Mouse (Mus musculus): ENCODE measurements around the gene Abcb1b. TPM values are rescaled to one million over a fixed set of nuclear protein-coding genes. Genes with fewer than 3 reads are reported as not detected.
A peak's percentile ranks its signal among the peaks of the same experiment; 100 is the strongest.

The Abcb1b gene
- polyA plus RNA-seq, 1 experiment, result 1.7 TPM

- Histone ChIP-seq H3K27me3 (ENCODE audit: control insufficient read depth, insufficient read depth, low read length) (no peaks in the 10 kb centered on the region), H3K36me3 (ENCODE audit: control insufficient read depth, insufficient read depth, low read length) (no peaks in the 10 kb centered on the region), H3K4me1 (ENCODE audit: control insufficient read depth, insufficient read depth, insufficient read length) (no peaks in the 10 kb centered on the region), H3K4me3 (ENCODE audit: extremely low read depth, insufficient read depth, insufficient read length) (no peak overlapping the region), H3K27ac (ENCODE audit: insufficient read depth, low read length) (no peak overlapping the region)
- WGBS, result 30% methylated on average over 5 of the region's 5 CpGs
- TF ChIP-seq POLR2A (IDR thresholded peaks at IDR 0.05; ENCODE audit: low read depth, low read length) (no peak), CTCF (IDR thresholded peaks at IDR 0.05; ENCODE audit: extremely low read depth, insufficient read depth, insufficient read length, insufficient replicate concordance) (no peak)
- no peak for DNase-seq (ENCODE audit: low read depth in 1 of 2, low spot score in 2 of 2)
Measured at GRCm38 (mm10) chr5:8877800-8878199, 79.9 kb downstream of the Abcb1b start.

DNA sequence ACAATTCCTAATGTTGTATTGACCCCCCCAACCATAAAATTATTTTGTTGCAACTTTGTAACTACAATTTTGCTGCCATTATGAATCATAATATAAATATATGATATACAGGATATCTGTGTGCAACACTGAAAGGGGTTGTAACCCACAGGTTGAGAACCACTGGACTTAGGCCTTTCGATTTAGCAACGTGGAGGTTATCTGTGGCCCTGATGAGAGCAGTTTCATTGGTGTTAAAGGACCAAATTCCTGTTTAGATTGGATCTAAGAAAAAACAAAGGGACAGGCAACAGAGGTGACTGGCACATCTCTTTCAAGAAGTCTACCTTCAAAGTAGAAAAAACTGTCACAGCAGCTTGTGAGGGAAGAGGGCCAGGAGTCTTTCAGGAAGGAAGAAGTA lies 87.9 kb downstream of the Abcb1b start:
- no peak for DNase-seq (ENCODE audit: low read depth in 1 of 2, low spot score in 2 of 2)
- Histone ChIP-seq H3K36me3 (ENCODE audit: control insufficient read depth, insufficient read depth, low read length) (no peaks in the 10 kb centered on the region), H3K4me3 (ENCODE audit: extremely low read depth, insufficient read depth, insufficient read length) (no peak overlapping the region), H3K27ac (ENCODE audit: insufficient read depth, low read length) (no peak overlapping the region), H3K4me1 (ENCODE audit: control insufficient read depth, insufficient read depth, insufficient read length) (no peaks in the 10 kb centered on the region), H3K27me3 (ENCODE audit: control insufficient read depth, insufficient read depth, low read length) (no peaks in the 10 kb centered on the region)
- no peak for TF ChIP-seq POLR2A (IDR thresholded peaks at IDR 0.05; ENCODE audit: low read depth, low read length)
- TF ChIP-seq CTCF (IDR thresholded peaks at IDR 0.05; ENCODE audit: extremely low read depth, insufficient read depth, insufficient read length, insufficient replicate concordance), result no peak
- WGBS, result 85% methylated on average over 2 of the region's 2 CpGs

DNA sequence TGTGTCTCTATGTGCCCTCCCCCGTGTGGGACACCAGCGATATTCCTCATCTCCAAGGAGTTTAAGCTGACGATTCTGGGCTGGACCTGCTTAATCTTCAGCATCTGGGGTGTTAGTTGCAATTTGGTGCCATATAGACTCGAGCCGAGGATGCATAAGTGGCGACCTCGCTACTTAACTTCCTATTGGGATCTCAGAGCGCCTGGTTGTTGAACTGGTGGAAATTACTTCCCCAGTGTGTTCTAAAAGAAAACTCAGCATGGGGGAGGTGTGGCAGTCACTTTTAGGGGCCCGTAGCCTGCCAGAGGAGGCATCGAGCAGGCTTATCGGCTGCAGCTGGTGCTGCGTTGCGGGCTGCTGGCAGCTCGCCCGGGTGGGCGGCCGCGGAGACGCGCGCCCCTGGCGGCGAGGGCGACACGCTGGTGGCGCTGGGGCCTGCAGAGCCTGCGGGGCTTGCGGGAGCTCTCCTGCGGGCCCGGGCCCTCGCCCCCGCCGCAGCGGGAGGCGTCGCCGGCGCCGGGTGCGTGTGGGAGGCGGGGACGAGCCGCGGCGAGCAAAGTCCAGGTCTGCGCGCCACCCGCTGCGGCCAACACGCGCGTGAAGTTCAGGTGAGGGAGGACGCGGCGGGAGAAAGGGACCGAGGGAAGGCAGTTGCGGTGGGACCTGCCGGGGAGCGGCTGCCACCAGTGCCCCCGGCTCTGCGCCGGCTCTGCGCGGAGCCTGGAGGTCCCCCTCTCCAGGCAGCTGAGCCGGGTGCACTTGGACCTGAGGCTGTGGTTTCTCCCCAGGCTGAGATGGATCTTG lies 95.6 kb downstream of the Abcb1b start, which contains the start of gene Abcb4:
Gene Abcb4, plus strand, starts transcription at position 418 of the 804 bp plus-strand sequence.
- TF ChIP-seq CTCF (IDR thresholded peaks at IDR 0.05; ENCODE audit: extremely low read depth, insufficient read depth, insufficient read length, insufficient replicate concordance), result peak; percentile 56; the same call in 1 of the 2 replicates
- TF ChIP-seq POLR2A (IDR thresholded peaks at IDR 0.05; ENCODE audit: low read depth, low read length), result no peak
- peak within 1 kb of the TSS; percentile 70 for H3K4me3 ChIP-seq (ENCODE audit: extremely low read depth, insufficient read depth, insufficient read length)
- H3K36me3 ChIP-seq (ENCODE audit: control insufficient read depth, insufficient read depth, low read length), result no peaks in the 10 kb centered on the region
- H3K27me3 ChIP-seq (ENCODE audit: control insufficient read depth, insufficient read depth, low read length), result no peaks in the 10 kb centered on the region
- DNase-seq (ENCODE audit: low read depth in 1 of 2, low spot score in 2 of 2), result peak in 1 of 2 experiments; percentile 55
- WGBS, result under 1% methylated on average over 64 of the region's 65 CpGs
- peak within 1 kb of the TSS; percentile 57 for H3K27ac ChIP-seq (ENCODE audit: insufficient read depth, low read length)
- peaks cover 8% of the 10 kb centered on the region; the same call in 1 of the 2 replicates for H3K4me1 ChIP-seq (ENCODE audit: control insufficient read depth, insufficient read depth, insufficient read length)

- WGBS, result 3% methylated on average over 15 of the region's 15 CpGs
- H3K36me3 ChIP-seq (ENCODE audit: control insufficient read depth, insufficient read depth, low read length), result no peaks in the 10 kb centered on the region
- H3K27ac ChIP-seq (ENCODE audit: insufficient read depth, low read length), result peak overlapping the region; percentile 57
- no peak for TF ChIP-seq POLR2A (IDR thresholded peaks at IDR 0.05; ENCODE audit: low read depth, low read length)
- TF ChIP-seq CTCF (IDR thresholded peaks at IDR 0.05; ENCODE audit: extremely low read depth, insufficient read depth, insufficient read length, insufficient replicate concordance), result no peak
- no peak for DNase-seq (ENCODE audit: low read depth in 1 of 2, low spot score in 2 of 2)
- no peaks in the 10 kb centered on the region for H3K27me3 ChIP-seq (ENCODE audit: control insufficient read depth, insufficient read depth, low read length)
- peaks cover 8% of the 10 kb centered on the region; the same call in 1 of the 2 replicates for H3K4me1 ChIP-seq (ENCODE audit: control insufficient read depth, insufficient read depth, insufficient read length)
- peak overlapping the region; percentile 70 for H3K4me3 ChIP-seq (ENCODE audit: extremely low read depth, insufficient read depth, insufficient read length)
Measured at GRCm38 (mm10) chr5:8894104-8894425, 96.1 kb downstream of the Abcb1b start.

DNA sequence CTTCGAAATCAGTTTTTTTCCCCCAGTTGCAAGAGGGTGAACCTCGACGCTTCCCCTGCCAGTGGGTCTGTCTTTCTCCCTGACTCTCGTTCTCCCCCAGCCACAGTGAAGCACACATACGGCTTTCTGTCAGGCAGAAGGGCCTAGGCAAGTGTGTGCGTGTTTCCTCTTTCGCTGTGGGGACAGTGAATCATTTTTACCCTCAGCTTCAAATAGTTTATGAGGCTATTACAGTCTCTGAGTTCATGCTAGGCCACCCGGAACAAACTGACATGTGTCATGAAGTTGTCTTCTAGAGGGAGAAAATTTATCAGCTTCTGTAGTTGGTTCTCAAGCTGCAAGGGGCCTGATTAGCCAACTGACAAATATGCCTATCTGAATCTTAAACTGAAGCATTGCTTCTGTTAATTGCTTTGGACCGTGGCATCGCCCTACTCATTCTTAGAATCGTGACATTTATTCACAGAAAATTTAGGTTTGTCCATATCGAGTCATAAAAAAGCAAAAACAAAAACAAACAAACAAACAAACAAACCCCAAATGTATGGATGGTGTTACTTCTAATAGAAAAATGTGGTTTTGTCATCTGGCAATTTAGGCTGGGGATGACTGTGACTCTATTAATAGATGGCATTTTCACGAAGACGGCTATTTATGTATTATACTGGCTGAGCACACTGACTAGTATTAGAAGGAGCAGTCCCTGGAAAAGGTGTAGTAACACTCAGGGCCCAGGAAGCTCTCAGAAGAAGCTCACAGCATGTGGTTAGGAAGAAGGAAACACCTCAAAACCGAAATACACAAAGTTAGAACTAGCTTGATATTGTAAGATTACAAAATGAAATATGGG lies 96.9 kb downstream of the Abcb1b start:
- WGBS, result 41% methylated on average over 15 of the region's 15 CpGs
- no peaks in the 10 kb centered on the region for H3K36me3 ChIP-seq (ENCODE audit: control insufficient read depth, insufficient read depth, low read length)
- peak overlapping the region; percentile 36 for H3K27ac ChIP-seq (ENCODE audit: insufficient read depth, low read length)
- DNase-seq (ENCODE audit: low read depth in 1 of 2, low spot score in 2 of 2), result peak in 1 of 2 experiments; percentile 14
- H3K27me3 ChIP-seq (ENCODE audit: control insufficient read depth, insufficient read depth, low read length), result no peaks in the 10 kb centered on the region
- TF ChIP-seq CTCF (IDR thresholded peaks at IDR 0.05; ENCODE audit: extremely low read depth, insufficient read depth, insufficient read length, insufficient replicate concordance) (no peak), POLR2A (IDR thresholded peaks at IDR 0.05; ENCODE audit: low read depth, low read length) (no peak)
- peak overlapping the region; percentile 19 for H3K4me3 ChIP-seq (ENCODE audit: extremely low read depth, insufficient read depth, insufficient read length)
- peaks cover 8% of the 10 kb centered on the region; the same call in 1 of the 2 replicates for H3K4me1 ChIP-seq (ENCODE audit: control insufficient read depth, insufficient read depth, insufficient read length)

GRCm38 (mm10) chr5:8896198-8896597 lies 98.3 kb downstream of the Abcb1b start:
- Histone ChIP-seq H3K4me1 (ENCODE audit: control insufficient read depth, insufficient read depth, insufficient read length) (peaks cover 8% of the 10 kb centered on the region; the same call in 1 of the 2 replicates), H3K36me3 (ENCODE audit: control insufficient read depth, insufficient read depth, low read length) (no peaks in the 10 kb centered on the region), H3K27me3 (ENCODE audit: control insufficient read depth, insufficient read depth, low read length) (no peaks in the 10 kb centered on the region), H3K4me3 (ENCODE audit: extremely low read depth, insufficient read depth, insufficient read length) (no peak overlapping the region), H3K27ac (ENCODE audit: insufficient read depth, low read length) (no peak overlapping the region)
- no peak for TF ChIP-seq CTCF (IDR thresholded peaks at IDR 0.05; ENCODE audit: extremely low read depth, insufficient read depth, insufficient read length, insufficient replicate concordance)
- TF ChIP-seq POLR2A (IDR thresholded peaks at IDR 0.05; ENCODE audit: low read depth, low read length), result no peak
- 95% methylated on average over 1 of the region's 1 CpGs for WGBS
- no peak for DNase-seq (ENCODE audit: low read depth in 1 of 2, low spot score in 2 of 2)

Data from spleen, adult 2 months (tissue).